Mouse (Mus musculus) small intestine, adult 2 months (tissue): Measurements from ENCODE around the gene OR5BS1P. TPM values are rescaled to one million over a fixed set of nuclear protein-coding genes. Genes with fewer than 3 reads are reported as not detected.
A peak's percentile ranks its signal among the peaks of the same experiment; 100 is the strongest.

Experiments used
- H3K27ac ChIP-seq: fragments of 200-500 bp; 2 replicates; pipeline ENCODE4 v1.5.1; 2012; ENCODE audit warnings: low read depth, low read length, control low read depth, inconsistent platforms; ENCODE audit not compliant: insufficient read depth
- H3K27me3 ChIP-seq: fragments of 200-500 bp; 2 replicates; pipeline ENCODE4 v1.6.1; 2012; ENCODE audit warnings: mild to moderate bottlenecking, moderate library complexity, low read length, inconsistent platforms; ENCODE audit not compliant: control insufficient read depth, insufficient read depth
- H3K36me3 ChIP-seq: fragments of 200-500 bp; 2 replicates; pipeline ENCODE4 v1.6.1; 2012; ENCODE audit warnings: mild to moderate bottlenecking, low read length, control low read depth, inconsistent platforms; ENCODE audit not compliant: control insufficient read depth, insufficient read depth
- H3K4me1 ChIP-seq: fragments of 200-500 bp; 2 replicates; pipeline ENCODE4 v1.6.1; 2012; ENCODE audit warnings: low read length, inconsistent platforms, mixed read lengths; ENCODE audit not compliant: control insufficient read depth, insufficient read depth, insufficient read length
- H3K4me3 ChIP-seq: fragments of 200-500 bp; 2 replicates; pipeline ENCODE4 v1.5.1; 2012; ENCODE audit warnings: low read depth, mild to moderate bottlenecking, control low read depth, inconsistent platforms, low read length, moderate library complexity
- CTCF ChIP-seq: fragments of 200-500 bp; IDR thresholded peaks from 2 replicates; pipeline ENCODE4 v1.5.1; 2012; ENCODE audit warnings: low read depth, mild to moderate bottlenecking, control low read depth, inconsistent platforms, low read length, moderate library complexity, mixed read lengths; ENCODE audit not compliant: insufficient replicate concordance, insufficient read length; ENCODE audit errors: extremely low read depth
- POLR2A ChIP-seq: fragments of 200-500 bp; IDR thresholded peaks from 2 replicates; pipeline ENCODE4 v1.6.1; 2012; ENCODE audit warnings: low read depth, mild to moderate bottlenecking, control low read depth, inconsistent platforms, low read length, moderate library complexity
- WGBS: fragments of 180-500 bp; shearing (Covaris S2); methylation state at CpG from one replicate; pipeline ENCODE4 v1.1.7; 2018; 5-methylcytosine and 5-hydroxymethylcytosine counted together
- polyA plus RNA-seq: library from polyadenylated mRNA; depleted of rRNA; stranded (reverse); fragments of >200 nt; gene quantifications from 2 replicates; pipeline ENCODE4 v1.2.3, GENCODE M21; 2012

Gene OR5BS1P
- polyA plus RNA-seq, 1 experiment: not detected

DNA sequence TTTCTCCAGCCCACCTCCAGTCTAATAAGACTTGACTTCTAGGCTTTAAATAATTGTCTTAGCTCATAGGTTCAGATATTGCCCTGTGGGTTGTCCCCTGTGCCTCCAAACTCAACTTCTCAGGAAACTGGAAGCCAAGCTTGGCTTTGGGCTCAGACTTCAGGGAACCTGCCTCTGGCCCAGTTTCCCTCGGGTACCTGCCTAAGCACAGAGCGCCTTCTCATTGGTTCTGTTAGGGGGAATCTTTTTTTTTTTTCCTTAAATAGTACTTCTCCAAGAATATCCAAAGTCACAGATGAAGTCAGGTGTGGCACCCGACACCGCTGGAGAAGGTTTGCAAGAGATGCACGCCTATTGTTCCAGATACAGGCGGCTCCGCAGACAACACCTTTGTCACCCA, 17.4 kb upstream of the OR5BS1P start, which contains the start of gene Olfr281:
Gene Olfr281 (plus strand): TSS at position 301 of the 400 bp plus-strand sequence.
- WGBS: 90% methylated on average over 7 of the region's 7 CpGs
- Histone ChIP-seq H3K27ac (no peak within 1 kb of the TSS), H3K36me3 (no peaks in the 10 kb centered on the region), H3K4me1 (no peaks in the 10 kb centered on the region), H3K27me3 (no peaks in the 10 kb centered on the region), H3K4me3 (no peak within 1 kb of the TSS)
- no peak for TF ChIP-seq CTCF
- no peak for TF ChIP-seq POLR2A

DNA sequence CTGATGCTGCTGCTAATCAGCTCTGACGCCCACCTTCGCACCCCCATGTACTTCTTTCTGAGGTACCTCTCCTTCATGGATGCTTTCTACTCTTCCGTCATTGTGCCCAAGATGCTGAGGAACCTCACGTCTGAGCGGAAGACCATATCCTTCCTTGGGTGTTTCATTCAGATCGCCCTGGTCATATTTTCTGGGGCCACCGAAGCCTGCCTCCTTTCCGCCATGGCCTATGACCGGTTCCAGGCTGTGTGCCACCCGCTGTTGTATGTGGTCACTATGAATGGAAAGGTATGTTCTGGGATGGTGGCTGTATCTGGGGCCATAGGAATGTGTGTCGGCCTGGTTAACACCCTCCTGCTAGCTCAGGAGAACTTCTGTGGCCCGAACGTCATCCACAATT, 1.8 kb downstream of the OR5BS1P start:
- no peak overlapping the region for H3K27ac ChIP-seq
- TF ChIP-seq POLR2A: no peak
- TF ChIP-seq CTCF: no peak
- H3K36me3 ChIP-seq: no peaks in the 10 kb centered on the region
- H3K4me1 ChIP-seq: no peaks in the 10 kb centered on the region
- WGBS: 89% methylated on average over 13 of the region's 13 CpGs
- no peaks in the 10 kb centered on the region for H3K27me3 ChIP-seq
- no peak overlapping the region for H3K4me3 ChIP-seq

DNA sequence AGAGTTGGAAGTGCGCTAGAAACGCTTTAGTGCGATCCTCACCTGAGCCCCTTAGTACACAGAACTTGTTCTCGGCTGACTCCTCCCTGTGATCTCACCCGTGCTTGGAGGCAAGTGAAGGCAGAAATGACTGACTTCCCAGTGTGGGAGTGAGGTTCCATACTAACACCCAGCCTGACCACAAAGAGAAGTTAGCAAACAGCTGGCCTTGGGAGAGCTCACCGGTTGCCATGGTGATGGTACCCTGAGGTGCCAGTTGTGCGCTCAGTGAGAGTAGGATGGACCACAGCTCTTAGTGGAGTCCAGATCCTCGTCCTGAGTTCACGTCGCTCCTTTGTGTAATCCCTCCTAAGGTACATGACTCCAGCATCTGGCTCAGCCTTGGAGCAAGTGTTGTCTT, 5.3 kb downstream of the OR5BS1P start:
- Histone ChIP-seq H3K4me1 (peaks cover 6% of the 10 kb centered on the region; the same call in 1 of the 2 replicates), H3K36me3 (no peaks in the 10 kb centered on the region), H3K27ac (no peak overlapping the region), H3K4me3 (no peak overlapping the region), H3K27me3 (no peaks in the 10 kb centered on the region)
- TF ChIP-seq POLR2A: no peak
- no peak for TF ChIP-seq CTCF
- 69% methylated on average over 10 of the region's 10 CpGs for WGBS

DNA sequence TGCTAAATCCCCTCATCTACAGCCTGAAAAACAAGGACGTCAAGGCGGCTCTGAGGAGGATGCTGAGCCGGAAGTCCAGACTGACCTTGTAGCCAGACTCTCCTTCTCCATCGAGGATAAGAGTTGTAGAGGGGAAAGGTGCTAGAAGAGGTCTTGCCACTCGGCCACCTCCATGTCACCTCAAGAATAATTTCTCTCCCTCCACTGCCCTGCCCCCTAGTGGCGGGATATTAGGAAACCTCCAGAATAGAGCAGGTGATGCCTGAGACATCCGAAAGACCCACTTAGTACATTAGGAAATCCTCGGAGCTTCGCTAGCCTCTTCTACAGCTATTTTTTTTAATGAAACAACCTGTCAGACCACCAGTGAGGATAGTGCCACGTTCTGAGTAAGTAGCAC, 5.7 kb downstream of the OR5BS1P start:
- no peaks in the 10 kb centered on the region for H3K27me3 ChIP-seq
- peaks cover 6% of the 10 kb centered on the region; the same call in 1 of the 2 replicates for H3K4me1 ChIP-seq
- TF ChIP-seq POLR2A (no peak), CTCF (peak; percentile 68; the same call in 1 of the 2 replicates)
- WGBS: 37% methylated on average over 10 of the region's 10 CpGs
- H3K36me3 ChIP-seq: no peaks in the 10 kb centered on the region
- no peak overlapping the region for H3K27ac ChIP-seq
- H3K4me3 ChIP-seq: no peak overlapping the region

DNA sequence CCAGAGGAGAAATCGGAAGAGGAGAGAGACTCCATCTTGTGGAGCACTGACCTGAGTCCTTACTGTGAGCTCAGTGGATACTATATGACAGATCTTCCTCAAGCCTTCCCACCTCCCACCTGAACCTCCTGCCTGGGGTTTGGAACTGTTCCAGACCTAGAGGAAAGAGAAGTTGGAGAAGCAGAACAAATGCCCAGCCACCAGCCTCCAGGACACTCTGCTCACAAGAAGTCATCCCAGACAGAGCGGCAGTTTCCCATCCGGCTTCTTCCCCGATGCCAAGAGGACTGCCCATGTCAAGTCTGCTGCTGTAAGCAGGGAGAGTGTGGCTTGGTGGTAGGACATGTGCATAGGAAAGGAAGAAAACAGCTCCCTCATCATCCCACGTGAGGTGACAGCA, 6.6 kb downstream of the OR5BS1P start:
- TF ChIP-seq POLR2A (no peak), CTCF (no peak)
- Histone ChIP-seq H3K4me3 (no peak overlapping the region), H3K27me3 (no peaks in the 10 kb centered on the region), H3K36me3 (no peaks in the 10 kb centered on the region), H3K27ac (no peak overlapping the region), H3K4me1 (peaks cover 6% of the 10 kb centered on the region; the same call in 1 of the 2 replicates)
- 77% methylated on average over 5 of the region's 5 CpGs for WGBS

DNA sequence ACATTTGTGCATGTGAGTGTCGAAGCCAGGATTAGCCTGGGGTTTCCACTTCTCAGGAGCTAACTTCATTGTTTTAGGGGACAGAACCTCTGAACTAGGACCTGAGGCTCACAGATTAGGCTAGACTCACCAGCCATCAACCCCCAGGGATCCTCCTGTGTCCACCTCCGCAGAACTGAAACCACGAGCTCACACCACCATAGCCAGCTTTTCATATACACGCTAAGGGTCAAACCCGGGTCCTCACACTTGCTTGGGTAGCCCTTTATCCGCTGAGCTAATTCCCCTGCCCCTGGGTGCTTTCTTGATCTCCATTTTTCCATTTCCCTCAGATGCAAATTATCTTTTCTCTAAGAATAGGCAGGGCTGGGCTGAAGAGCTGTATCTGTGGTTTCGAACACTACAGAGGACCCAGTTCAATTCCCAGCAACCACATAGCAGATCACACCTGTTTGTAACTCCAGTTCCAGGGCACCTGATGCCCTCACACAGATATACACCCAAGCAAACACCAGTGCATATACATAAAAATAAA, 9.9 kb downstream of the OR5BS1P start:
- H3K27me3 ChIP-seq: no peaks in the 10 kb centered on the region
- H3K36me3 ChIP-seq: no peaks in the 10 kb centered on the region
- TF ChIP-seq POLR2A (no peak), CTCF (no peak)
- 78% methylated on average over 7 of the region's 7 CpGs for WGBS
- peaks cover 14% of the 10 kb centered on the region; the same call in 1 of the 2 replicates for H3K4me1 ChIP-seq
- no peak overlapping the region for H3K27ac ChIP-seq
- H3K4me3 ChIP-seq: no peak overlapping the region

DNA sequence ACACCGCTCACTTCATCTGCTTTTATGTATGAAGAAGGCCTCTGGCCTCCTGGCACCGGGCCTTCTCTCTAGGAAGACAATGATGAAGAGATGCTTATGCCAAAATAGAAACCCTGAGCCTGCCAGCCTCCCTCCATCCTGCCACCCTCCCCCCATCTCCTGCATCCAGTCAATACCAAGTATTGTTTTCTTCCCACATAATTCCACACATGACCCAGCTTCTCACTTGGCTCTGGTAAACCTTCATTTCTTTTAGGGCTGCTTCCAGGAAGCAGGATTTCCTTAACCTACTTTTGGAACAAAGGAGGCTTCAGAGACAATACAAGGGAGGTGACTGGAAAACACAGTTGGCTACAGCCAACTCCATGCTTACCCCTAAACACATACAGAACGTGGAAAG, 13.0 kb downstream of the OR5BS1P start, which contains the start of gene Lalba:
Gene Lalba (minus strand): TSS at position 21 of the 400 bp plus-strand sequence.
- H3K27me3 ChIP-seq: no peaks in the 10 kb centered on the region
- peak within 1 kb of the TSS; percentile 15; the same call in 1 of the 2 replicates for H3K27ac ChIP-seq
- H3K36me3 ChIP-seq: no peaks in the 10 kb centered on the region
- TF ChIP-seq POLR2A: no peak
- TF ChIP-seq CTCF: no peak
- no peak within 1 kb of the TSS for H3K4me3 ChIP-seq
- WGBS: 59% methylated on average over 3 of the region's 3 CpGs
- peaks cover 8% of the 10 kb centered on the region; the same call in 1 of the 2 replicates for H3K4me1 ChIP-seq
